Mouse (Mus musculus) right cerebral cortex, postnatal 4 days (tissue): ENCODE measurements around the gene Pou6f1.
A peak's percentile ranks its signal among the peaks of the same experiment; 100 is the strongest.
"Not testable (repeated sequence)": the region's sequence is repeated elsewhere in the genome, so short reads cannot be mapped to it uniquely, and the experiment has no call there.

Experiments
- DNase-seq: peaks from one replicate; pipeline ENCODE4 v3.0.0-alpha.2; 2022

Pou6f1 gene

DNA sequence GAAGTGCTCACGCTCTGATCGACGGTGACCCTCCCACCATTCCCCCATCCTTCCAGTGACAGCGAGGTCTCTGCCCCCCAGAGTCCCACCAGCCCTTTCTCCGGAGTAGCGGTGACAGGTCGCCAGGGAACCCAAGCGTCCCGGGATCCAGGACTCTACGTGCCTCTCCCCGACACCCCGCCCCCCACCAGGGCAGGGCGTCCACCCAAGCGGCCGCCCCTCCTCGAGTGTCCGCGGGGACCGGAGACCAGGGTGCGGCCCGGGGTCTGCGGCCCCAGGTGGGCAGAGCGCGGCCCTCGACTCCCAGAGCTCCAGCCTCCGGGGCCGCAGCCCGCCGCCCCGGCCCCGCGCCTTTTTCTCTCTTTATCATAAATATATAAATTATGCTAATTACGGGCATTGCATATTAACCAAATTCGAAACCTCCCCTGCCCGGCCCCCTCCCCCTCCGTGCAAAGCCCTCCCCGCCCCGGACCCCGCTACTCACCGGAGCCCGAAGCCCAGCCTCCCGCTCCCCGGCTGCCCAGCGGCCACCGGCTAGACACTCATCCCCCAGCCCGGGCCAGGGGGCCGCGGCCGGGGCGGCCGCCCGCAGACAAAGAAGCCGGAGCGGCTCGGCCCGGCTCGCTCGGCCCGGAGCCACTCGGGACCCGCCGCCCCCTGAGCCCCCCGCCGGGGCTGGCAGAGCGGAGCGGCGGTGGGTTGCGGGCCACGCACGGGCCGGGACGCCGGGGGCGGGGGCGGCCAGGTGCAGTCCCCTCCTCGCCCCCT is at the start of gene Pou6f1:
Gene Pou6f1 (minus strand): TSS at position 709 of the 771 bp plus-strand sequence.
- peak; percentile 72 for DNase-seq

GRCm38 (mm10) chr15:100646161-100646560 is 46.4 kb upstream of the Pou6f1 start:
- no peak for DNase-seq

- DNase-seq: no peak
Observed at GRCm38 (mm10) chr15:100642451-100642850, 42.7 kb upstream of the Pou6f1 start.

DNA sequence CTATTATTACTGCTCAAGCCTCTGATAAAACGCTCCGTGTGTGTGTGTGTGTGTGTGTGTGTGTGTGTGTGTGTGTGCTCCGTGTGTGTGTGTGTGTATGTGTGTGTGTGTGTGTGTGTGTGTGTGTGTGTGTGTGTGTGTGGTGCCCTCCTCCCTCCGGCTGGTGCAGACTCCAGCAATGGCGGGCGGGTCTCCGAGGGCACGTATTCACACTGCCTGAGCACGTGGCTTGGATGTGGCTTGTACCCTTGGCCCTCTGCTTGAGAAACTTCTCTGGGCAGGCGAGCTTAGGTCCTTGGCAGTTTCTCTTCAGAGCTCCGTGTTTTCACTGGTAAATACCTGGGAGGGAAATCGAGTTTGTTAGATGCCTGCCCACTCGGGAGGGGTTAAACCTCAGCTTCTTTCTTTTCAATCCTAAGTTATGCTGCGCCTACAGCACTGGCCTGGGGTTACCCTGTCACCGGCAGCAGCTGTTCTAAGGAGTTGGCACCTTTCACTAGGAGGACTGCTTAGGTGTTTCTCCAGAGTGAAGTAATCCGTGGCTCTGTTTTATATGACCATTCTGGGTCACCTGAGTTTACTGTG is 41.5 kb upstream of the Pou6f1 start:
- DNase-seq: no peak

- no peak for DNase-seq
Observed at GRCm38 (mm10) chr15:100639972-100640750, 40.4 kb upstream of the Pou6f1 start.

GRCm38 (mm10) chr15:100637661-100638060 is 37.9 kb upstream of the Pou6f1 start:
- no peak for DNase-seq

DNA sequence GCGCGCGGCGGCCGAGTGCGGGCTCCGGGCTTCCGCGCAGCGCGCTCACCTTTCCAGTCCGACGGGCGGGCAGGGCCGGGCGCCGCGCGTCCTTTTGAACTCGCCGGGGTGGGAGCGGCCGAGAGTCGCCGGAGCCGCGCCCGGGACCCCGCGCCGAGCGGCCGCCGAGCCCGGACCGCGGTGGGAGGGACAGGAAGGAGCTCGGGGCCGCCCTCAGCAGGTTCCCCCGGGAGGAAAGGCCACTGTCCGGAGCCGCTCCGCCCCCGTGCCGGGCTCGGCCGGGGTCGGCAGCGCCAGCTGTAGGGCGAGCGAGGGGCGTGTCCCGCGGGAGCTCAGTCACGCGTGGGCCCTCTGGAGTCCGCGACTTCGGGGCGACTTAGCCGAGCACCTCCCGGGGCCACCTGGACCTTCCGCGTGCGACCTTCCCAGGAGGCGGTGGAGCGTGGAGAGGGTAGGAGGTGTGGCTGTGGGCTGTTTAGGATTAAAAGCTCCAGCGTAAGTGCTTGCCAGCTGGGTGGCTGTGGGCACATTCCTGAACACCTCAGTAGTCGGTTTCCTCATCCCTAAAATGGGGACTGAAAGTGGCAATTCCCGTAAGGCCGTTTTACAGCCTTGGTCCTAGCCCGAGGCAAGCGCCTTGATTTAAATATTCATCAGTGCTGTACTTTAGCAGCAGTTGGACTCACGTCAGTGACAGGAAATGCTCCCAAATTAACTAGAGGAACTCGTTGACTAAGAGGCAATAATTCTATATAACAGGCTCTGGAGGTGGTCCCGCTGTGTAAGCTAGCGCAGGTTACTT is 37.1 kb upstream of the Pou6f1 start, which contains the start of gene Smagp:
Gene Smagp (minus strand): TSS at position 241 of the 802 bp plus-strand sequence.
- DNase-seq: no peak

GRCm38 (mm10) chr15:100635851-100636645 is 36.3 kb upstream of the Pou6f1 start:
- DNase-seq: no peak

GRCm38 (mm10) chr15:100635239-100635638 is 35.5 kb upstream of the Pou6f1 start:
- DNase-seq: no peak

GRCm38 (mm10) chr15:100633341-100633740 is 33.6 kb upstream of the Pou6f1 start:
- no peak for DNase-seq

GRCm38 (mm10) chr15:100632323-100632722 is 32.5 kb upstream of the Pou6f1 start:
- no peak for DNase-seq

DNA sequence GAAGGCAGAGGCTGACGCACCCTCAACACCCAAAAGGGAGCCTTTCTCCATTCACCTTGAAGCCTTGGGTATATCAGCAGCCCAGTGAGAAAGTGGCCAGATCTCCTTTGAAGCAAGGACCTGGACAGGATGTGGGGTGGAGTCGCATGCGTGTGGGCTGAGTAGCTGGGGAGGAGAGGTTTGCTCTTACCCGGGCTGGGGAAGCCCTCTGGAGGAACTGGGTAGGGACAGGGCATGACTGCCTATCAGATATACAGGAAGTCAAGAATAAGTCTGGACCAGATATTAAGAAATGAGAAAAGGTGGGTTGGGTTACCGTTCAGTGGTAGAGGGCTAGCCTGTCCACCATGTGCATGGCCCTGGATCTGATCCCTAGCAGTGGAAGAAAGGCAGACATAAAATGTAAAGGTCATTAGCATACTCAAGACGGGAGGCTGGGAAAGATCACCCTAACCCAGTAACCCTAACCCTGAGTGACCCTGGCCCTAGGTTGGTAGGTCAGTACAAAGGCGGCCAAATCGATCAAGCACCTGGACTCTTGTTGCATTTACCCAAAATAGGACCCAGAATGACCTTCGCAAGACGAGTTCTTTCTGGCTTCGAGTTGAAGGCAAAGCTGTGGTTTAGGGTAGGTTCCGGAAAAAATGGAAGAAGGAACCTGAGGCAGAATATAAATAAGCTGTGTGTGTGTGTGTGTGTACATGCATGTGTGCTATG is 31.8 kb upstream of the Pou6f1 start:
- DNase-seq: no peak

DNA sequence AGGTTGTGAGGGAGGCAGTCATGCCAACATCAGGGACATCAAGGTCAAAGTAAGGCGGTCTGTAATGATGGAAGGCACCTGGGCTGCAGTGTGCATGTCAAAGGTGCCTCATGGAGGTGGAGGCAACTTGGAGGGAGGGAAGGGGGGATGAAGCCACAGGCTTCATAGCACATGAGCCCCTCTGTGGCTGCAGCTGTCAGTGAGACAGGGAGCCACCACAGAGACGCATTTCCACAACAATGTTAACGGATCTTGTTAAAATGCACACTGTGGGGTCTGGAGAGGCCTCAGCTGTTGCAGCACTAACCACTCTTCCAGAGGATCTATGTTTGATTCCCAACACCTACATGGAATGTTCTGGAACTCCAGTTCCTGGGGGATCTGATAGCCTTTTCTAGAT is 30.3 kb upstream of the Pou6f1 start:
- no peak for DNase-seq

GRCm38 (mm10) chr15:100628797-100629196 is 29.0 kb upstream of the Pou6f1 start:
- DNase-seq: no peak

DNA sequence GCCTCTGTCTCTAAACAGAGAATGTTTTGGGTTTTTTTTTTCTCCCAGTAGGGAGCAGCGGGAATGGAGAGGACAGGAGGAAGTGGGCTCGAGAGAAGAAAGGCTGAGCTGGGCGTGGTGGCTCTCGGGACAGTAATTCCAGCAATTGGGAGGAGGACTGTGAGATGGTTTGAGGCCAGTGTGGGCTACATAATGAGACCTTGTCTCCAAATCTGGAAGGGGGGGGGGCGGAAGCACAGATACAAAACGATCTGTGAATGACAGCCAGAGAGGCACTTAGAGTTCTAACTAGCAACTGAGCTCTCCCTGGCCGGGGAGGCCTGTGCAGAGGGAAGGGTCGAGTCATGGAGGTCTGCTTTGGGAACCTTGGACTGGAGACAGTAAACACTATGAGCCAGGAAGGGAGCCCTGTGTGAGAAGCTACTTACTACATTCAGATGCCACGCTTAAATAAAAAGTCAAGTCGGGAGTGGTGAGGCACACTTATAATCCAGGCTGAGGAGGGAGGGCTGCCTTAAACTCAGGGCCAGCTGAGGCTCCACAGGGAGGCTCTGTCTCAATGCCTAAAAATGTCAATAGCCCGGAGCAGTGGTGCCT is 28.1 kb upstream of the Pou6f1 start:
- DNase-seq: no peak

- no peak for DNase-seq
Observed at GRCm38 (mm10) chr15:100627287-100627686, 27.5 kb upstream of the Pou6f1 start.

GRCm38 (mm10) chr15:100624435-100624834 is 24.7 kb upstream of the Pou6f1 start:
- no peak for DNase-seq

GRCm38 (mm10) chr15:100623754-100624153 is 24.0 kb upstream of the Pou6f1 start:
- no peak for DNase-seq

DNA sequence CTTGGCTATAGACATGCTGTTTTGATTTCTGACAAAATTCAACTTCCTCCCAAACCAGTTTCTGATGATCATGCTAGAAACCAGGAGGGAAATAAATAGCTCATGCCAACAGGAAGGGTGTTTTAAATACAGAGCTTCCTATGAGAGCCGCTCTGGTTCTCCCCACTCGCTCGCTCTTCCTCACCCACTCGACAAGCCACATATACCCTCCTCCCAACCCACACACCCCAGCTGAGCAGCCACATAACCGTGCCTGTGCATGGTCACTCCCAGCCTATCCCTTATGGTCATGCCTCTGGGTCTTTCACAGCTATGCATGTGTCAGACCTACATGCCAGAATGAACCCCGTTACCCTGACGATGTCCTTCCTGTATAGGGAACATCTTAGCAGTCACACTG is 22.4 kb upstream of the Pou6f1 start:
- DNase-seq: no peak

GRCm38 (mm10) chr15:100621671-100622070 is 21.9 kb upstream of the Pou6f1 start:
- DNase-seq: not testable (repeated sequence)

DNA sequence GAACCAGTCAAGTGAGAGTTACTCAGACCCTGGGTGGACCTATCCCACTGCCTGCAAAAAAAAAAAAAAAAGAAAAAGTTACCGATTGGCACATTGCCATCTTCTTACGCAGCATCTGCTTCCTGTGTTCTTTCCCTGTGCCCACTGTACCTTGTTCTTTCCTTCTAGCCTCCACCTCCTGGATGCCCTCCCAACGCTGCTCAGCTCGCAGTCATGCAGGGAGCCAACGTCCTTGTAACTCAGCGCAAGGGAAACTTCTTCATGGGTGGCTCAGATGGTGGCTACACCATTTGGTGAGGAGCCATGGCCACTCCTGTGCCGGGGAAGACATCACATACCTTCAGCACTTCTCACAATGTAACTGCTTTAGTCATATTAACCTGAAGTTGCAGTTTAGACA is 19.4 kb upstream of the Pou6f1 start:
- DNase-seq: no peak
